Mouse (Mus musculus): ENCODE measurements around the gene Svep1.

DNA sequence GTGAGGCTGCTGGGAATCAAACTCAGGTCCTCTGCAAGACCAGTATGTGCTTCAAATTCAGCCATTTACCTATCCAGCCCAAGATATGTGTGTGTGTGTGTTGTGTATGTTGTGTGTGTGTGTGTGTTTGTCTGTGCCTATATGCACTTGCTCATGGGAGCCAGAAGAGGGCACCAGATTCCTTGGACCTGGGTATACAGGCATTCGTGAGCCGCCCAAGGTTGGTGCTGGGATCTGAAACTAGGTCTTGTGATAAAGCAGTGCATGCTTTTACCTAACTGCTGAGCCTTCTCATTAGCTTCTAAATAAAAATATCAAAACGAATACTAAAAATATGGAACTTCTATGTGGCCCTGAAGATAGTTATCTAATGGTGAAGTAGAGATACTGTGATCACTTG is 121.3 kb downstream of the Svep1 start:
- no peak for TF ChIP-seq EP300 (optimal IDR thresholded peaks at IDR 0.05)
- TF ChIP-seq CTCF (IDR thresholded peaks at IDR 0.05; ENCODE audit: low read depth) = peak; percentile 59
